Mouse (Mus musculus): Measurements from ENCODE around the gene Gsto2. TPM values are rescaled to one million over a fixed set of nuclear protein-coding genes. Genes with fewer than 3 reads are reported as not detected.

The Gsto2 gene
- total RNA-seq, 2 experiments from 2014 or later: 1.3 to 1.9 TPM

DNA sequence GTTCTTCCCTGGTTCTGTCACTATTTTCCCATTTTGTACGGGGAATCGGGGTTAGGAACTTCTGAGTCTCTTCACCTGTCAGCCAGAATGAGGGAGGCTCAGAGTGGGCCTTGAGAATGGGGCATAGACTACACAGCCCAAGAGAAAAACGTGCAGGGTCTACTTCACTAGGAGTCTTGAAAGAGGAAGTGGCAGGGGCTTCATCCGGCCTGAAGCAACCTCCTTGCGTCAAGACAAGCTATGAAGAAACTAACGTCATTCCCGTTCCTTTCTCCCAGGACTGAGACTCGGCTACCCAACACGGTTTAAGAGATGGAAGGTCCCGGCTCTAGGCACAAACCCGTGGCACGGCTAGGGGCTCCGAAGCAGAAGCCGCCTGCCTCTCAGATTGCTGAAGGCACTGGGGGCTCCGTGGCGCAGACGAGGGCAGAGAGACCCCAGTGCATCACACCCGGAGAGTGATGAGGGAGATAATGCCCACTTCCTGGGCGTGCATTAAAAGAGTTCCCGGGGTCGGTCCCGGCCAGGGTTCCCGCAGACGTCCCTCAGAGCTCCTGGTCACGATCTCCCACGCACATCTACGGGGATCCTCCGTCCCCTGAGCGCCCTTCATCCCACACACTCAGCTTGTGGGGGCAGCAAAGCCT, 53.2 kb downstream of the Gsto2 start:
- DNase-seq (ENCODE audit: low spot score in 2 of 2): no peak

- peak; percentile 48 to 82 for DNase-seq (ENCODE audit: low spot score in 2 of 2)
These were observed 54.0 kb downstream of the Gsto2 start, which contains the start of the genes Cfap43 and Itprip for GRCm38 (mm10) chr19:47919126-47919965. Gene Cfap43 (minus strand): TSS chr19:47919287. Gene Itprip (minus strand): TSS chr19:47919299.

- DNase-seq (ENCODE audit: low spot score in 2 of 2): peak in 1 of 2 experiments; percentile 37
These were observed 54.6 kb downstream of the Gsto2 start for GRCm38 (mm10) chr19:47919966-47920375.

GRCm38 (mm10) chr19:47925819-47926218, 60.5 kb downstream of the Gsto2 start:
- DNase-seq (ENCODE audit: low spot score in 2 of 2): no peak

DNA sequence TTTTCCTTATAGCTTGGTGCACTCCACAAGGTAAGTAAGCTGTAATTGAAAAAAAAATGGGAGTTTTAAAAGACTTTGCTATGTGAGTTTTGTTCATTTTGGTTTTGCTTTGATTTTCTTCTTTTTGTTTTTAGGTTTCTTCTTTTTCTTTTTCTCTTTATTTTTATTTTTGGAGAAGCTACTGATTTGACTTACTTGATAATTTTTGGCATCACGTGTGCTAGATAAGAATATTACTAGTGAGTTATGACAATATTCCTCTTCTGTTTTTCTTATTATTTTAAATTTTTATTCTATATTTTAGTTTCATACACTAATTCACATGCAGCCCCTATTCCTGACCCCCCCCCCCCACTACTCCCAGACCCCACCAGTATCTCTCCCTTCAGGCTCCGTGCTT, 61.7 kb downstream of the Gsto2 start:
- DNase-seq (ENCODE audit: low spot score in 2 of 2): no peak

DNA sequence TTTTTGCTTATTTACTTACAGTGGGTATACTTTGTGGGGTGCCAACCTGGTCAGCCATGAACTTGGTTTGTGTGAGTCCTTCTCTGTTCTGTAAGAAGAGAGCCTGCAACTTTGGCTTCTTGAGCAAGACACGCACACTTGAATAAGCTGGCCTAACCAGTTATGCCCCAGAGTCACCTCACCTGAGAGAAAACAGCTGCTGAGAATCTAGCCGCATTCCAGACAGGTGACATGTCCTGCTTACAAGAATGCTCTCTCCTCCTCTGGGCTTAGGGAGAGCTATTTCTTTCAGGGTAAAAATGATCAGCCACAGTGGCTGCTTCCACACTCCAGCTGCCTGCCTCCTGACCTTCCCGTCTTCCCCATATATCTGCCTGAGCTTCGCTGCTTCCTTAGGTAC, 63.7 kb downstream of the Gsto2 start:
- DNase-seq (ENCODE audit: low spot score in 2 of 2): no peak

GRCm38 (mm10) chr19:47931982-47932638, 66.8 kb downstream of the Gsto2 start:
- DNase-seq (ENCODE audit: low spot score in 2 of 2): no peak

GRCm38 (mm10) chr19:47934146-47934545, 68.8 kb downstream of the Gsto2 start:
- DNase-seq (ENCODE audit: low spot score in 2 of 2): no peak

DNA sequence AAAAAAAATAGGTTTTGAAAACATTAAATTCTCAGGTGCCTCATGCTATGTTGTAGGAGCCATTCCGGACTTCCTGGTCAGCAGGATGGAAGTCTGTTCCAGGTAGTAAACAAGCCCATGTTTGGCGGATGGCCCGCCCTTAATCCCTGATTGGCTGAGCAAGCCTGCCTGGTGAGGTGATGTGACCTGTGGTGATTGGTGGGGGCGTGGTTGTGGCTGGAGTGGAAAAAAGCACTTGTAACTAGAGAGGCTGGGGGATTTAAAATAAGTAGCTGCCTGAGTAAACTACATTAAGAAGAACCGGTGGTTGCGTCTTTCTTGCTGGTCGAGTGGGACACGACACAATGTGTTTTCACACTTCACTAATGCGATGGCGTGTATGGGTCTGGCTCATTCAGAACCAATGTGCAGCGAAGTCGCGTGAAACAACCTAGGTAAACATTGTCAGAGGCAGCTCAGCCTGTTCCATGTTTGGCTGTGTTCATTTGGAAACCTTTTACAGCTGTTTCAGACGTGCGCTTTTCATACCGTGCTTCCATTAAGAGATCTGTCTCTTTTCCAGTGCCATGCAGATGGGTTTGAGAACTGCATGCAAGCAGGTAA, 69.4 kb downstream of the Gsto2 start:
- no peak for DNase-seq (ENCODE audit: low spot score in 2 of 2)

- no peak for DNase-seq (ENCODE audit: low spot score in 2 of 2)
These were observed 70.2 kb downstream of the Gsto2 start for GRCm38 (mm10) chr19:47935530-47935929.

Small RNA genes lying within 50 kb of the gene (microRNA-seq; reads per million reads assigned to microRNA genes)
- not detected for gene Gm22240

Other genes with a start within 250 kb of the Gsto2 start
- 1 to 10 TPM; 1.4 to 2.3 TPM for gene Col17a1, start 173.4 kb upstream of the Gsto2 start, total RNA-seq (2021)
- gene Sfr1, start 133.9 kb upstream of the Gsto2 start, total RNA-seq (2021): 100 to 1,000 TPM; 116 to 127 TPM
- gene Gsto1, start 10.6 kb upstream of the Gsto2 start, total RNA-seq (2021): 10 to 100 TPM; 30.0 to 34.3 TPM
- under 1 TPM in 1 of 2 experiments, not detected in 1; 0.32 TPM for gene Cfap43, start 53.8 kb downstream of the Gsto2 start, total RNA-seq (2021)
- 1 to 10 TPM; 2.9 to 4.3 TPM for gene Itprip, start 53.8 kb downstream of the Gsto2 start, total RNA-seq (2021)
- not detected for gene Cfap58, start 72.1 kb downstream of the Gsto2 start, total RNA-seq (2021)

Data from gastrocnemius, postnatal 4 days (tissue).